Mouse (Mus musculus) liver, postnatal 0 days (tissue): Measurements from ENCODE around the gene Ubxn10. TPM values are rescaled to one million over a fixed set of nuclear protein-coding genes. Genes with fewer than 3 reads are reported as not detected.

ENCODE experiments used
- ATAC-seq: fragments of 200-750 bp; cut with Nextera tagmentation; 2 replicates; pipeline ENCODE4 v1.8.0; 2017; ENCODE audit warnings: mild to moderate bottlenecking, moderate library complexity
- DNase-seq: peaks from one replicate; pipeline ENCODE4 v3.0.0-alpha.2; 2016
- H3K27ac ChIP-seq: fragments of 300-500 bp; sonication (generic); 2 replicates; pipeline ENCODE4 v1.5.1; 2014; ENCODE audit warnings: antibody characterized with exemption, moderate library complexity, mild to moderate bottlenecking, low read depth
- H3K27me3 ChIP-seq: fragments of 300-500 bp; sonication (generic); 2 replicates; pipeline ENCODE4 v1.6.1; 2014; ENCODE audit warnings: low read length, control low read depth, mixed read lengths; ENCODE audit not compliant: insufficient read depth
- H3K36me3 ChIP-seq: fragments of 300-500 bp; sonication (generic); replicated peaks from 2 replicates; pipeline ENCODE4 v1.6.1; 2014; ENCODE audit warnings: mild to moderate bottlenecking, control low read depth, low read length, moderate library complexity, mixed read lengths; ENCODE audit not compliant: insufficient read depth
- H3K4me1 ChIP-seq: fragments of 300-500 bp; sonication (generic); 2 replicates; pipeline ENCODE4 v1.6.1; 2014; ENCODE audit warnings: antibody characterized with exemption, mild to moderate bottlenecking, control low read depth; ENCODE audit not compliant: insufficient read depth
- H3K4me2 ChIP-seq: fragments of 300-500 bp; sonication (generic); 2 replicates; pipeline ENCODE4 v1.6.1; 2014; ENCODE audit warnings: low read depth, mild to moderate bottlenecking, low read length, moderate library complexity, mixed read lengths
- H3K4me3 ChIP-seq: fragments of 300-500 bp; sonication (generic); 2 replicates; pipeline ENCODE4 v1.5.1; 2014; ENCODE audit warnings: low read depth, low read length
- H3K9ac ChIP-seq: fragments of 300-500 bp; sonication (generic); replicated peaks from 2 replicates; pipeline ENCODE4 v1.6.1; 2014; ENCODE audit warnings: mild to moderate bottlenecking, moderate library complexity
- H3K9me3 ChIP-seq: fragments of 300-500 bp; sonication (generic); 2 replicates; pipeline ENCODE4 v1.6.1; 2016; ENCODE audit warnings: mild to moderate bottlenecking, control low read depth, low read length, mixed read lengths
- CTCF ChIP-seq: sonication (generic); IDR thresholded peaks from 2 replicates; pipeline ENCODE4 v1.5.1; 2016; ENCODE audit warnings: antibody characterized with exemption, low read depth
- EP300 ChIP-seq: IDR thresholded peaks from 2 replicates; pipeline ENCODE4 v1.6.1; 2016; ENCODE audit warnings: antibody characterized with exemption, low read depth, mild to moderate bottlenecking
- WGBS: fragments of 180-500 bp; shearing (Covaris S2); extraction: QIAGEN DNeasy Blood & Tissue Kit; methylation state at CpG from one replicate; pipeline ENCODE4 v1.1.7; 2014; ENCODE audit not compliant: insufficient replicate concordance; 5-methylcytosine and 5-hydroxymethylcytosine counted together
- polyA plus RNA-seq: library from polyadenylated mRNA; unstranded; fragments of >200 nt; fragmentation: Nextera tagmentation; extraction: Ambion mirVana; gene quantifications from 2 replicates; pipeline ENCODE4 v1.2.1, GENCODE M21; 2015

Gene Ubxn10
- polyA plus RNA-seq, 1 experiment from 2014 or later: 0.05 TPM

DNA sequence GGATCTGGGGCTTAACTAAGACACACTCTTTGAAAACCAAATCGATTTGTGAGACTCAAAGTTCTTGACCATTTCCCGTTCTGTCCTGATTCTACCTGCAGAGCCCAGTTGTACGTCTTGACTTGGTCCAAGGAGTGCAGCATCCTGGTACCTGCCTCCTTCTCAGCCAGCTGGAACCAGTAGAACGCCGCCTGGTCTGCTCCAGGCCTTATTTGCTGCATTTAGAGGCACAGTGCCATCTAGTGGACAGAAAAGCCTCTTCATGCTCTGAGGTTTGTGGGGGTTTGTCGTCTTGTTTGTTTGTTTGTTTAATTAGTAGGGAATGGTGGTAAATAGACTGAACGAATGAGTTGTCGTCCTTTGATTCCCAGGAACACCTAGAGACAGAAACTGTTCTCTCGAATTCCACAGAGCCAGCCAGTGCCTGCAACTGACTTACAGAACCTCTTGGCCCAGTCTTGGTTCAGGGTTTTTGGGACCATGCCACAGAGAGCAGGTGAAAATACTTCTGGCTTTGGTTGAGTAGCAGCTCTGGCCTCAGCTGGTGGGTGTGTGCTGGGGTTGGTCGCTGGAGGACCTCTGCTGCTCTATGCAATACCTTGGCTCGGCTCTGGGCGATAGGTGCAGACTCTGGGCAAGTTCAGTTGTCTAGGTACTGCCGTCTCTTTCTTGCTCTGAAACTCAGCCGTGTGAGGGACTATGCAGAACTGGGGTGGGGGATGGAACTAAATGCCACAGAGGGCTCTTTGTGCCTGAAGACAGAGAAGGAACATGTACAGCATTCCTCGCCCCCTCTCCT lies 36.6 kb downstream of the Ubxn10 start:
- Histone ChIP-seq H3K27me3 (no peaks in the 10 kb centered on the region), H3K9me3 (no peaks in the 10 kb centered on the region), H3K4me3 (no peak overlapping the region), H3K36me3 (no peaks in the 10 kb centered on the region), H3K4me1 (no peaks in the 10 kb centered on the region), H3K9ac (no peak overlapping the region), H3K27ac (no peak overlapping the region), H3K4me2 (no peak overlapping the region)
- TF ChIP-seq EP300 (no peak), CTCF (peak; percentile 83)
- WGBS: 28% methylated on average over 15 of the region's 15 CpGs
- ATAC-seq (no peak), DNase-seq (peak; percentile 31)

DNA sequence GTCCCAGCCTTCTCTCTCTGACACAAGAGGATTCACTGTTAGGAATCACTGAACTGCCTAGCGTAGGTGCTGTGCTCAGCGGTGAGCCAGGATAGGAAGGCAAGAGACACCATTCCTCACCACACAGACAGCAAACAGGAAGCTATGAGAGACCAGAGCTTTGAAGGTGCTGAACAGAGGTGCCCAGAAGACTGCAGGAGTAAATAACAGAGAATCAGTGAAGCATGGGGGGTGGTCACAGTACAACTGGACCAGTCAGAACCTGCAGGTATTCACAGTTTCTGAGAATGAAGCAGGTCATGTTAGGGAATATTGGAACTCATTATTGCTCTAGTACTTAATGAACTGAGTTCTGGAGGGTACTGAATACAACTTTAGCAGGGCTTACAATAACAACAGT lies 38.7 kb downstream of the Ubxn10 start:
- Histone ChIP-seq H3K27ac (no peak overlapping the region), H3K9me3 (no peaks in the 10 kb centered on the region), H3K9ac (no peak overlapping the region), H3K4me1 (no peaks in the 10 kb centered on the region), H3K36me3 (no peaks in the 10 kb centered on the region), H3K27me3 (0 out of 2 replicates have a peak, but pooled peaks cover 3% of the 10 kb centered on the region), H3K4me3 (no peak overlapping the region), H3K4me2 (no peak overlapping the region)
- no peak for TF ChIP-seq EP300
- no peak for TF ChIP-seq CTCF
- DNase-seq (no peak), ATAC-seq (no peak)
- WGBS: 41% methylated on average over 2 of the region's 2 CpGs

DNA sequence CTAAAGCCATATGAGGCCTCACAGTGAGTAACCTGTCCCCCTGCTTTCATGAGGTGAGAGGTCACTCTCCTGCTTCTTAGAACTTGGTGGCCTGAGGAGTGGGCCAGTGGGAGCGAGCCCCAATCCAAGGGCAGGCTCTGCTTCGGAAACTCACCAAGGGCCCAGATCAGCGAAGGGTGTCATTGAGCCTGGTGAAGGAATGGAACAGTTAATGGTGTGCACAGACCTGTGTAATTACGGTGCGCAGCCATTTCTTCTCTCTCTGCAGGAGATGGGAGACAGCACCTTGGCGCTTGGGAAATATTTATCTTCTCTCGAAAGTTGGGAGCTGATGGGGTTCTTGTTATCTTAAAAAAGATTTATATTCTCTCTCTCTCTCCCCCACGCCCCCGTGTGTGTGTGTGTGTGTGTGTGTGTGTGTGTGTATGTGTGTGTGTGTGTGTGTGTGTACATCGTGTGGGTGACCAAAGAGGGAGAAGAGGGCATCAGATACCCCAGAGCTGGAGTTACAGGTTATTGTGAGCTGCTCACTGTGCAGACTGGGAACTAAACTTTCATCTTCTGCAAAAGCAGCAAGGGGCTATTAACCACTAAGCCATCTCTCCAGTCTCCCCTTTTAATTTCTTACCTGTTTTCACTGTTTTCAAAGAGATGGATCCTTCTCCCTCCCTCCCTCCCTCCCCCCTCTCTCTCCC lies 39.7 kb downstream of the Ubxn10 start:
- Histone ChIP-seq H3K9ac (no peak overlapping the region), H3K27me3 (0 out of 2 replicates have a peak, but pooled peaks cover 3% of the 10 kb centered on the region), H3K27ac (no peak overlapping the region), H3K36me3 (no peaks in the 10 kb centered on the region), H3K9me3 (no peaks in the 10 kb centered on the region), H3K4me3 (no peak overlapping the region), H3K4me1 (no peaks in the 10 kb centered on the region), H3K4me2 (no peak overlapping the region)
- TF ChIP-seq CTCF (no peak), EP300 (no peak)
- WGBS: 53% methylated on average over 10 of the region's 10 CpGs
- no peak for ATAC-seq
- no peak for DNase-seq

DNA sequence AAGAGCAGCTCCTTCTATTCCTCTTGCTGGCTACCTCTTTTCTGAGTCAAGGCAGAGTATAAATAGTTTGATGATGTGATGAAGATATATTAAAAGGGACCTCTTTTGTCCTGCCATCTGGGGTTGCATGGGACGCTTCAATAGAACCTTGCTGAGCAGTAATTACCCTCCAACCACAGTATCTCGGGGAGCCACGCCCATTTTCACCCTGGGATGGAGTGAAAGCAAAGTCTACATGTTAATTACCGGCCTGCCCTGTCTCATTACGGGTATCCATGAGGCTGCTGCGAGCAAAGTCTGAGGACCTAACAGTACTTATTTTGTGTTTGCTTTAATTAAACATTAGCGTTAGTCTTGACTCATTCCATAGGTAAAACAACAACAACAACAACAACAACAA lies 40.2 kb downstream of the Ubxn10 start:
- H3K4me2 ChIP-seq: no peak overlapping the region
- H3K4me3 ChIP-seq: no peak overlapping the region
- no peaks in the 10 kb centered on the region for H3K9me3 ChIP-seq
- H3K4me1 ChIP-seq: no peaks in the 10 kb centered on the region
- H3K27me3 ChIP-seq: 0 out of 2 replicates have a peak, but pooled peaks cover 3% of the 10 kb centered on the region
- TF ChIP-seq EP300 (no peak), CTCF (no peak)
- H3K9ac ChIP-seq: no peak overlapping the region
- no peak for ATAC-seq
- DNase-seq: no peak
- no peak overlapping the region for H3K27ac ChIP-seq
- WGBS: 35% methylated on average over 7 of the region's 7 CpGs
- no peaks in the 10 kb centered on the region for H3K36me3 ChIP-seq

DNA sequence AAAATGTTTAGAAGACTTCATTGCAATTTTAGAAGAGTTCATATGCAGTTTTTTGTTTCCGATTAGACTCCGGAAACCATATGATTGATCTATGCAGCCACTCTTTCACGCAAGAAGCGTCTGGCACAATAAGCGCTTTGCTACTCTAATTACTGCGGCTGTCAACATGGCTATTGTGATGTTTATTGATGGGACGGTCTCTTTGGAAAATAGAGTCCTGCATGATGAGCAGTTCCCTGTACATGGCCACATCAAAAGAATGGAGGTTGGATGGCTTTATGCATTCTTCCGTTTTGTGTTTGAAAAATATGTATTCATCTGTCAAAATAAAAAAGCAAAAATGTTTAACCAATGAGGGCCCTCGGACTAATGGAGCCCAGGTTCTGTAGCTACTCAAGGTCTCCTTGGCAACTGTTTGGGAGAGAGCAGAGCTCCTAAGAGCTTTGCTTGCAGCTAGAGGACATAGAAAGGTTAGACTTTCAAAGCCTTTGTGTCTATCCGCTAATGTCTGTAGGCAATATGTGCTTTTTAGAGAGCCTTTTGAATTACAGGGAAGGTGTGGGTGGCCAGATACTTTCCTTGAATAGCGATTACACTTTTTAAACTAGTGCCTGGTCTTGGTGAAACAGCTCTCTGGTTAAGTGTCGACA lies 43.8 kb downstream of the Ubxn10 start:
- Histone ChIP-seq H3K27ac (no peak overlapping the region), H3K4me1 (no peaks in the 10 kb centered on the region), H3K9me3 (no peaks in the 10 kb centered on the region), H3K4me3 (no peak overlapping the region), H3K27me3 (peaks cover 3% of the 10 kb centered on the region; the same call in 1 of the 2 replicates), H3K36me3 (no peaks in the 10 kb centered on the region), H3K9ac (no peak overlapping the region), H3K4me2 (no peak overlapping the region)
- TF ChIP-seq CTCF (no peak), EP300 (no peak)
- ATAC-seq (no peak), DNase-seq (no peak)
- WGBS: 73% methylated on average over 12 of the region's 12 CpGs
